Mouse (Mus musculus) ES-E14 (cell line): ENCODE results near the gene Tsc22d4. TPM values are rescaled to one million over a fixed set of nuclear protein-coding genes. Genes with fewer than 3 reads are reported as not detected.

ENCODE experiments used
- DNase-seq: peaks from one replicate; pipeline ENCODE4 v3.0.0-alpha.2; 2013; ENCODE audit warnings: low read depth, low spot score
- H3K27ac ChIP-seq: 2 replicates; pipeline ENCODE4 v1.5.1; 2012; ENCODE audit warnings: low read depth, mild to moderate bottlenecking, low read length, moderate library complexity, mixed read lengths; ENCODE audit not compliant: poor library complexity, insufficient read depth, severe bottlenecking
- H3K36me3 ChIP-seq: 2 replicates; pipeline ENCODE4 v1.6.1; 2012; ENCODE audit warnings: mild to moderate bottlenecking, low read length, moderate library complexity, mixed read lengths; ENCODE audit not compliant: control insufficient read depth, poor library complexity, insufficient read depth, severe bottlenecking
- H3K4me1 ChIP-seq, 2 experiments: fragments of 150-350 bp in 1 of 2; sonication (generic) in 1 of 2; 2 replicates each; pipeline ENCODE4 v1.6.1; 2012; ENCODE audit warnings: low read length in 2 of 2, mild to moderate bottlenecking in 1 of 2, mixed read lengths in 1 of 2; ENCODE audit not compliant: control insufficient read depth in 2 of 2, insufficient read depth in 2 of 2, poor library complexity in 1 of 2
- H3K4me3 ChIP-seq, 2 experiments: fragments of 150-350 bp in 1 of 2; sonication (generic) in 1 of 2; 2 replicates each; pipeline ENCODE4 v1.5.1; 2012; ENCODE audit warnings: low read length in 2 of 2, low read depth in 1 of 2, mild to moderate bottlenecking in 1 of 2, mixed read lengths in 1 of 2; ENCODE audit not compliant: insufficient read depth in 1 of 2, poor library complexity in 1 of 2, severe bottlenecking in 1 of 2
- H3K9ac ChIP-seq: 2 replicates; pipeline ENCODE4 v1.6.1; 2012; ENCODE audit warnings: low read depth, mild to moderate bottlenecking, low read length, mixed read lengths; ENCODE audit not compliant: poor library complexity, insufficient read depth, severe bottlenecking
- H3K9me3 ChIP-seq: fragments of 150-350 bp; sonication (generic); 2 replicates; pipeline ENCODE4 v1.6.1; 2012; ENCODE audit warnings: low read depth, mild to moderate bottlenecking, low read length; ENCODE audit not compliant: control insufficient read depth, insufficient read depth
- CHD2 ChIP-seq: IDR thresholded peaks from 2 replicates; pipeline ENCODE4 v1.6.1; 2014; ENCODE audit warnings: mild to moderate bottlenecking, low read depth, low read length, inconsistent platforms
- HCFC1 ChIP-seq: IDR thresholded peaks from 2 replicates; pipeline ENCODE4 v1.6.1; 2012; ENCODE audit warnings: low read length, inconsistent platforms, borderline replicate concordance; ENCODE audit not compliant: insufficient read depth
- MAFK ChIP-seq: IDR thresholded peaks from 2 replicates; pipeline ENCODE4 v1.6.1; 2014; ENCODE audit warnings: mild to moderate bottlenecking, low read depth, low read length, inconsistent platforms; ENCODE audit not compliant: insufficient read depth
- ZC3H11A ChIP-seq: IDR thresholded peaks from 2 replicates; pipeline ENCODE4 v1.6.1; 2012; ENCODE audit warnings: low read depth, mild to moderate bottlenecking, inconsistent platforms, low read length, borderline replicate concordance
- ZNF384 ChIP-seq: IDR thresholded peaks from 2 replicates; pipeline ENCODE4 v1.6.1; 2012; ENCODE audit warnings: low read depth, low read length, inconsistent platforms
- in situ Hi-C, 2 experiments: fragments of 600-800 bp; cut with MboI; formaldehyde crosslinking; loops; one replicate each; pipeline ENCODE4 v1.15.1; 2025; ENCODE audit warnings: low sequenced_read_pairs in 2 of 2, inconsistent platforms in 1 of 2; ENCODE audit not compliant: unreplicated experiment in 2 of 2
- total RNA-seq: library from RNA; depleted of rRNA; stranded (reverse); fragments of 300-350 nt; gene quantifications from 2 replicates; pipeline ENCODE4 v1.2.3, GENCODE M21; 2012

The Tsc22d4 gene
- total RNA-seq, 1 experiment, result 21.6 TPM

GRCm38 (mm10) chr5:137764609-137765340, 19.2 kb downstream of the Tsc22d4 start:
- H3K36me3 ChIP-seq, result no peaks in the 10 kb centered on the region
- no peak for TF ChIP-seq ZC3H11A
- no peak for TF ChIP-seq ZNF384
- TF ChIP-seq CHD2, result no peak
- no peak for TF ChIP-seq MAFK
- TF ChIP-seq HCFC1, result no peak
- no peak overlapping the region for H3K9ac ChIP-seq
- in situ Hi-C loops, result loop anchor here in 1 of 2 experiments (10.0 kb wide), 1 partner anchor 110 kb away; no protein-coding TSS in a partner anchor
- H3K9me3 ChIP-seq, result no peaks in the 10 kb centered on the region
- no peak overlapping the region for H3K27ac ChIP-seq
- no peak for DNase-seq
- H3K4me1 ChIP-seq, result peaks cover 2 to 12% of the 10 kb centered on the region in 2 experiments; a peak in 2 of 4 replicates
- H3K4me3 ChIP-seq, result no peak overlapping the region

- TF ChIP-seq MAFK, result no peak
- no peak for TF ChIP-seq HCFC1
- TF ChIP-seq ZC3H11A, result no peak
- no peak for TF ChIP-seq CHD2
- TF ChIP-seq ZNF384, result no peak
- in situ Hi-C loops, result loop anchor here in 1 of 2 experiments (10.0 kb wide), 1 partner anchor 111 kb away; no protein-coding TSS in a partner anchor
- Histone ChIP-seq H3K36me3 (no peaks in the 10 kb centered on the region), H3K27ac (no peak overlapping the region), H3K9me3 (no peaks in the 10 kb centered on the region), H3K4me3 (no peak overlapping the region), H3K4me1 (peaks cover 2 to 15% of the 10 kb centered on the region in 2 experiments; a peak in 2 of 4 replicates), H3K9ac (no peak overlapping the region)
- no peak for DNase-seq
These were observed 20.7 kb downstream of the Tsc22d4 start for GRCm38 (mm10) chr5:137766270-137766669.

GRCm38 (mm10) chr5:137768475-137768874, 22.9 kb downstream of the Tsc22d4 start:
- Histone ChIP-seq H3K4me1 (peaks cover 2 to 15% of the 10 kb centered on the region in 2 experiments; a peak in 2 of 4 replicates), H3K27ac (no peak overlapping the region), H3K36me3 (no peaks in the 10 kb centered on the region), H3K9ac (no peak overlapping the region), H3K9me3 (no peaks in the 10 kb centered on the region), H3K4me3 (no peak overlapping the region)
- in situ Hi-C loops, result loop anchor here in 1 of 2 experiments (10.0 kb wide), 1 partner anchor 114 kb away; no protein-coding TSS in a partner anchor
- TF ChIP-seq MAFK (no peak), CHD2 (no peak), ZC3H11A (no peak), HCFC1 (no peak), ZNF384 (no peak)
- DNase-seq, result no peak

GRCm38 (mm10) chr5:137770709-137771108, 25.2 kb downstream of the Tsc22d4 start:
- H3K36me3 ChIP-seq, result no peaks in the 10 kb centered on the region
- H3K9me3 ChIP-seq, result no peaks in the 10 kb centered on the region
- peaks cover 0 to 7% of the 10 kb centered on the region in 2 experiments; a peak in 2 of 4 replicates for H3K4me1 ChIP-seq
- peak; percentile 81 for DNase-seq
- in situ Hi-C loops, result no loop called here
- peak; percentile 5; the same call in 1 of the 2 replicates for TF ChIP-seq ZC3H11A
- TF ChIP-seq HCFC1, result no peak
- no peak for TF ChIP-seq CHD2
- TF ChIP-seq MAFK, result no peak
- no peak for TF ChIP-seq ZNF384
- no peak overlapping the region for H3K4me3 ChIP-seq
- H3K27ac ChIP-seq, result no peak overlapping the region
- H3K9ac ChIP-seq, result no peak overlapping the region
